Mouse (Mus musculus): Measurements from ENCODE around the gene 1600012H06Rik. TPM values are rescaled to one million over a fixed set of nuclear protein-coding genes. Genes with fewer than 3 reads are reported as not detected.

1600012H06Rik gene
- total and polyA plus RNA-seq, 2 experiments from 2014 or later, result 24.2 to 27.1 TPM

Other genes with a start within 250 kb of the 1600012H06Rik start
- 4.2 and 10.3 TPM in 2 replicates for gene Thbs2, start 248.9 kb upstream of the 1600012H06Rik start, total RNA-seq (2014; rRNA removed)
- gene Thbs2, start 248.9 kb upstream of the 1600012H06Rik start, polyA plus RNA-seq (2015; fragmentation: Nextera tagmentation; extraction: Ambion mirVana), result 2.8 and 2.9 TPM in 2 replicates
- gene Wdr27, start within 50 bp of the 1600012H06Rik start, total RNA-seq (2014; rRNA removed), result 1.1 and 1.6 TPM in 2 replicates
- 9.5 and 10.0 TPM in 2 replicates for gene Wdr27, start within 50 bp of the 1600012H06Rik start, polyA plus RNA-seq (2015; fragmentation: Nextera tagmentation; extraction: Ambion mirVana)
- gene Phf10, start 18.1 kb downstream of the 1600012H06Rik start, total RNA-seq (2014; rRNA removed), result 59.3 and 61.7 TPM in 2 replicates
- gene Phf10, start 18.1 kb downstream of the 1600012H06Rik start, polyA plus RNA-seq (2015; fragmentation: Nextera tagmentation; extraction: Ambion mirVana), result 12.0 and 13.2 TPM in 2 replicates
- gene 9030025P20Rik, start 35.3 kb downstream of the 1600012H06Rik start, total RNA-seq (2014; rRNA removed), result 8.3 and 8.9 TPM in 2 replicates
- gene 9030025P20Rik, start 35.3 kb downstream of the 1600012H06Rik start, polyA plus RNA-seq (2015; fragmentation: Nextera tagmentation; extraction: Ambion mirVana), result 4.9 and 7.6 TPM in 2 replicates
- not detected in 2 replicates for gene Gm3417, start 35.6 kb downstream of the 1600012H06Rik start, total RNA-seq (2014; rRNA removed)
- 2.9 and 4.0 TPM in 2 replicates for gene Gm3417, start 35.6 kb downstream of the 1600012H06Rik start, polyA plus RNA-seq (2015; fragmentation: Nextera tagmentation; extraction: Ambion mirVana)
- gene Gm3435, start 67.0 kb downstream of the 1600012H06Rik start, total RNA-seq (2014; rRNA removed), result 4.4 and 5.8 TPM in 2 replicates
- gene Gm3435, start 67.0 kb downstream of the 1600012H06Rik start, polyA plus RNA-seq (2015; fragmentation: Nextera tagmentation; extraction: Ambion mirVana), result 8.4 and 10.3 TPM in 2 replicates
- 37.5 and 39.8 TPM in 2 replicates for gene Ermard, start 98.0 kb downstream of the 1600012H06Rik start, total RNA-seq (2014; rRNA removed)
- 30.5 and 48.3 TPM in 2 replicates for gene Ermard, start 98.0 kb downstream of the 1600012H06Rik start, polyA plus RNA-seq (2015; fragmentation: Nextera tagmentation; extraction: Ambion mirVana)
- not detected in 2 replicates for gene Tcte3, start 98.3 kb downstream of the 1600012H06Rik start, total RNA-seq (2014; rRNA removed)
- 1.2 TPM in 1 of 2 replicates, not detected in the other for gene Tcte3, start 98.3 kb downstream of the 1600012H06Rik start, polyA plus RNA-seq (2015; fragmentation: Nextera tagmentation; extraction: Ambion mirVana)
- 6.2 TPM in 2 replicates for gene Gm3448, start 98.4 kb downstream of the 1600012H06Rik start, total RNA-seq (2014; rRNA removed)
- gene Gm3448, start 98.4 kb downstream of the 1600012H06Rik start, polyA plus RNA-seq (2015; fragmentation: Nextera tagmentation; extraction: Ambion mirVana), result 1.9 and 2.2 TPM in 2 replicates